Mouse (Mus musculus) erythroid progenitor cell, adult 5-6 weeks (primary cell): ENCODE measurements around the gene Pet117. TPM values are rescaled to one million over a fixed set of nuclear protein-coding genes. Genes with fewer than 3 reads are reported as not detected.
"Not testable (repeated sequence)": the region's sequence is repeated elsewhere in the genome, so short reads cannot be mapped to it uniquely, and the experiment has no call there.

Experiments used
- ATAC-seq: replicated peaks from 2 replicates; pipeline ENCODE4 v1.8.0; 2016; ENCODE audit warnings: moderate number of reproducible peaks, mild to moderate bottlenecking, moderate TSS enrichment, inconsistent platforms; ENCODE audit not compliant: poor library complexity, low FRiP score, severe bottlenecking
- total RNA-seq, 2 experiments: library from RNA; stranded (forward) in 1 of 2; stranded (reverse) in 1 of 2; fragments of 150-400 nt in 1 of 2; fragments of 186-747, 209-891 nt in 1 of 2; gene quantifications; 2 replicates each; pipeline versions ENCODE4 v1.2.3 to v1.2.4; 2015 to 2017; ENCODE audit warnings: low replicate concordance in 2 of 2

Pet117 gene
- total RNA-seq (2015; ENCODE audit: low replicate concordance) (not detected in 2 replicates), total RNA-seq (2017; ENCODE audit: low replicate concordance) (12.1 TPM in 1 of 2 replicates, not detected in the other)

GRCm38 (mm10) chr2:144368400-144369019 lies at the start of gene Pet117, which contains the start of gene Kat14:
Gene Pet117, plus strand, starts transcription at chr2:144368996.
Gene Kat14, plus strand, starts transcription at chr2:144368983.
- ATAC-seq: peak; percentile 98

GRCm38 (mm10) chr2:144324218-144324617 lies 44.6 kb upstream of the Pet117 start:
- ATAC-seq: no peak

GRCm38 (mm10) chr2:144329451-144329850 lies 39.3 kb upstream of the Pet117 start:
- ATAC-seq: no peak

GRCm38 (mm10) chr2:144329937-144330336 lies 38.9 kb upstream of the Pet117 start:
- ATAC-seq: no peak

- no peak for ATAC-seq
Measured at GRCm38 (mm10) chr2:144330352-144330959, 38.3 kb upstream of the Pet117 start.

GRCm38 (mm10) chr2:144330960-144331371 lies 37.8 kb upstream of the Pet117 start:
- no peak for ATAC-seq

- no peak for ATAC-seq
Measured at GRCm38 (mm10) chr2:144331401-144332302, 37.1 kb upstream of the Pet117 start, which contains the start of gene Ovol2. Gene Ovol2, minus strand, starts transcription at chr2:144332146.

GRCm38 (mm10) chr2:144332486-144332885 lies 36.3 kb upstream of the Pet117 start:
- no peak for ATAC-seq

GRCm38 (mm10) chr2:144333138-144333842 lies 35.5 kb upstream of the Pet117 start:
- ATAC-seq: no peak

GRCm38 (mm10) chr2:144337230-144337629 lies 31.6 kb upstream of the Pet117 start:
- no peak for ATAC-seq

GRCm38 (mm10) chr2:144337701-144338100 lies 31.1 kb upstream of the Pet117 start:
- no peak for ATAC-seq

GRCm38 (mm10) chr2:144338149-144338548 lies 30.6 kb upstream of the Pet117 start:
- not testable (repeated sequence) for ATAC-seq

GRCm38 (mm10) chr2:144343158-144343557 lies 25.6 kb upstream of the Pet117 start:
- ATAC-seq: no peak

GRCm38 (mm10) chr2:144348525-144348924 lies 20.3 kb upstream of the Pet117 start:
- no peak for ATAC-seq

- no peak for ATAC-seq
Measured at GRCm38 (mm10) chr2:144352843-144353242, 16.0 kb upstream of the Pet117 start.

- ATAC-seq: peak; percentile 70
Measured at GRCm38 (mm10) chr2:144369020-144369421, 225 bp downstream of the Pet117 start.

- no peak for ATAC-seq
Measured at GRCm38 (mm10) chr2:144369511-144369910, 715 bp downstream of the Pet117 start.

- no peak for ATAC-seq
Measured at GRCm38 (mm10) chr2:144371566-144371965, 2.8 kb downstream of the Pet117 start.

- ATAC-seq: no peak
Measured at GRCm38 (mm10) chr2:144373063-144373462, 4.3 kb downstream of the Pet117 start.
